Mouse (Mus musculus): Measurements from ENCODE around the gene Tnnt3.

Gene Tnnt3

GRCm38 (mm10) chr7:142506501-142506900, 7.9 kb downstream of the Tnnt3 start:
- in situ Hi-C loops (cut with MseI, MboI), result no loop called here

- in situ Hi-C loops (cut with MseI, MboI), result no loop called here
Observed at GRCm38 (mm10) chr7:142507453-142507852, 8.8 kb downstream of the Tnnt3 start.

- in situ Hi-C loops (cut with MseI, MboI), result no loop called here
Observed at GRCm38 (mm10) chr7:142509518-142509917, 10.9 kb downstream of the Tnnt3 start.

GRCm38 (mm10) chr7:142510021-142510777, 11.6 kb downstream of the Tnnt3 start:
- in situ Hi-C loops (cut with MseI, MboI), result no loop called here

GRCm38 (mm10) chr7:142514048-142514447, 15.4 kb downstream of the Tnnt3 start:
- in situ Hi-C loops (cut with MseI, MboI), result no loop called here

- in situ Hi-C loops (cut with MseI, MboI), result no loop called here
Observed at GRCm38 (mm10) chr7:142516221-142516978, 17.8 kb downstream of the Tnnt3 start.

- in situ Hi-C loops (cut with MseI, MboI), result no loop called here
Observed at GRCm38 (mm10) chr7:142517531-142517930, 18.9 kb downstream of the Tnnt3 start.

- in situ Hi-C loops (cut with MseI, MboI), result loop anchor here (5.0 kb wide), 1 partner anchor 142 kb away; no protein-coding TSS in a partner anchor
Observed at GRCm38 (mm10) chr7:142520331-142520730, 21.7 kb downstream of the Tnnt3 start.

GRCm38 (mm10) chr7:142522352-142522751, 23.7 kb downstream of the Tnnt3 start:
- in situ Hi-C loops (cut with MseI, MboI), result loop anchor here (5.0 kb wide), 1 partner anchor 140 kb away; no protein-coding TSS in a partner anchor

GRCm38 (mm10) chr7:142523200-142523990, 24.8 kb downstream of the Tnnt3 start:
- in situ Hi-C loops (cut with MseI, MboI), result loop anchor here (5.0 kb wide), 1 partner anchor 139 kb away; no protein-coding TSS in a partner anchor

- in situ Hi-C loops (cut with MseI, MboI), result no loop called here
Observed at GRCm38 (mm10) chr7:142525342-142526178, 26.9 kb downstream of the Tnnt3 start.

- in situ Hi-C loops (cut with MseI, MboI), result no loop called here
Observed at GRCm38 (mm10) chr7:142529350-142529749, 30.7 kb downstream of the Tnnt3 start.

- in situ Hi-C loops (cut with MseI, MboI), result no loop called here
Observed at GRCm38 (mm10) chr7:142531973-142532521, 33.4 kb downstream of the Tnnt3 start.

GRCm38 (mm10) chr7:142532671-142533058, 34.0 kb downstream of the Tnnt3 start, which contains the start of gene Mrpl23:
TSS of gene Mrpl23 (plus strand) at chr7:142532686.
- in situ Hi-C loops (cut with MseI, MboI), result no loop called here

GRCm38 (mm10) chr7:142533059-142533855, 34.6 kb downstream of the Tnnt3 start:
- in situ Hi-C loops (cut with MseI, MboI), result no loop called here

GRCm38 (mm10) chr7:142535116-142535515, 36.5 kb downstream of the Tnnt3 start:
- in situ Hi-C loops (cut with MseI, MboI), result no loop called here

- in situ Hi-C loops (cut with MseI, MboI), result no loop called here
Observed at GRCm38 (mm10) chr7:142535832-142536231, 37.2 kb downstream of the Tnnt3 start.

GRCm38 (mm10) chr7:142537181-142537580, 38.5 kb downstream of the Tnnt3 start:
- in situ Hi-C loops (cut with MseI, MboI), result no loop called here

GRCm38 (mm10) chr7:142537879-142538278, 39.2 kb downstream of the Tnnt3 start:
- in situ Hi-C loops (cut with MseI, MboI), result no loop called here

GRCm38 (mm10) chr7:142538291-142538690, 39.7 kb downstream of the Tnnt3 start:
- in situ Hi-C loops (cut with MseI, MboI), result no loop called here

Data from mouse trophoblast stem cell (cell line).